In the genomic region with DNA sequence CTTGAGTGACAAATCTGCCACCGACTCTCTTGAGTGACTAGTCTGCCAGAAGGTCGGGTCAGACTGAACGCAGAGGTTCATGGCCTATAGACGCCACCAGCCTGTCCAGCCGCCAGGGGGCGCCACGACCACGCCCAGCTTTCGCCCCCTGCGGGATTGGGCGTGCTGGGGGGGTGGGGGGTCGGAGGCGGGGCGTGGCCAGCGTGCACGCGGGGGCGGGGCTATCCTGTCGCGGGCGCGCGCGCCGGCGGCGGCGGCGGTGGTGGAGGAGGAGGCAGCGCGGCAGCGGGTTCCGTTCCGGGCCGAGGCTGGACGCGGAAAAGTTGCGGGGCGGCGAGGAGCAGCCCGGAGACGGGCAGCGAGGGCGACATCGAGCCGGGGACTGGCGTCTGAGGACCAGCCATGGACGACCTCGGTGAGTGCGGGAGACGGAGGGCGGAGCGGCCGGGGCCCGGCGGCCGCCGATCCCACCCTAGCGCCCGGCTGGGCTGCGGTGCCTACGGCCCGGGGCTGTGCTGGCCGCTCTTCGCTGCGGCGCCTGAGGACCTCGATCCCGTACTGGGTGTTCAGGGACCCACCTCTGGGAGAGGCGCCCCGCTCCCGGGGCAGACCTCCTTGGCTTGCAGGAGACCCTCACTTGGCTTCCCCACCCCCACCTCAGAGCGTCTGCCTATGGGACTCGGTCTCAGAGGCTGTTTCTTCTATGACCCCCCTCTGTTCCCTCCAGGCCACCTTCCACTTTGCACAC, we compare ENCODE assay signal across 7 mouse cellular contexts. TPM values are rescaled to one million over a fixed set of nuclear protein-coding genes. Genes with fewer than 3 reads are reported as not detected.
DNase-seq lines count a peak whose midpoint lies in the region; ATAC-seq lines count a peak whose summit lies in the region.

A gene (plus strand): TSS at position 223 of the 748 bp plus-strand sequence.

- H3K27ac ChIP-seq in embryonic facial prominence, embryonic 12.5 days, result peak within 1 kb of the TSS; percentile 63
- peak within 1 kb of the TSS; percentile 92 for H3K27ac ChIP-seq in limb, embryonic 10.5 days
- H3K27ac ChIP-seq in midbrain, embryonic 12.5 days (replicated peaks), result peak within 1 kb of the TSS; percentile 46

- H3K9me3 ChIP-seq in embryonic facial prominence, embryonic 12.5 days, result no peaks in the 10 kb centered on the region
- no peaks in the 10 kb centered on the region for H3K9me3 ChIP-seq in limb, embryonic 10.5 days (replicated peaks)
- H3K9me3 ChIP-seq in midbrain, embryonic 12.5 days, result no peaks in the 10 kb centered on the region

- WGBS in embryonic facial prominence, embryonic 12.5 days, result under 1% methylated on average over 65 of the region's 74 CpGs
- WGBS in limb, embryonic 10.5 days, result under 1% methylated on average over 74 of the region's 74 CpGs
- under 1% methylated on average over 61 of the region's 74 CpGs for WGBS in midbrain, embryonic 12.5 days

- peak; percentile 73 for ATAC-seq in embryonic facial prominence, embryonic 12.5 days (ENCODE audit: insufficient number of reproducible peaks, insufficient read depth, low FRiP score, low TSS enrichment)
- peak; percentile 90 for ATAC-seq in midbrain, embryonic 12.5 days (ENCODE audit: low FRiP score, low read depth)

- no peaks in the 10 kb centered on the region for H3K27me3 ChIP-seq in embryonic facial prominence, embryonic 12.5 days
- no peaks in the 10 kb centered on the region for H3K27me3 ChIP-seq in limb, embryonic 10.5 days (ENCODE audit: low read depth, poor library complexity, severe bottlenecking)
- H3K27me3 ChIP-seq in midbrain, embryonic 12.5 days, result peaks cover 16% of the 10 kb centered on the region; the same call in 1 of the 2 replicates

- H3K9ac ChIP-seq in embryonic facial prominence, embryonic 12.5 days, result peak within 1 kb of the TSS; percentile 91
- H3K9ac ChIP-seq in midbrain, embryonic 12.5 days (replicated peaks), result peak within 1 kb of the TSS; percentile 83

- peak within 1 kb of the TSS; percentile 94 for H3K4me3 ChIP-seq in embryonic facial prominence, embryonic 12.5 days
- H3K4me3 ChIP-seq in limb, embryonic 10.5 days, result peak within 1 kb of the TSS; percentile 95
- peak within 1 kb of the TSS; percentile 87 for H3K4me3 ChIP-seq in midbrain, embryonic 12.5 days

- no peaks in the 10 kb centered on the region for H3K36me3 ChIP-seq in embryonic facial prominence, embryonic 12.5 days
- H3K36me3 ChIP-seq in limb, embryonic 10.5 days, result peaks cover 2% of the 10 kb centered on the region
- H3K36me3 ChIP-seq in midbrain, embryonic 12.5 days, result no peaks in the 10 kb centered on the region

- peak; percentile 98 for DNase-seq in adrenal gland, postnatal 25 days
- peak; percentile 93 to 95 for DNase-seq in heart, adult 18-20 months
- peak; percentile 94 for DNase-seq in kidney, adult 18-20 months
- peak; percentile 100 for DNase-seq in limb, embryonic 10.5 days (ENCODE audit: low spot score)
- peak; percentile 94 for DNase-seq in skeletal muscle tissue, adult 2 months (ENCODE audit: low read depth, low spot score)

- H3K4me1 ChIP-seq in embryonic facial prominence, embryonic 12.5 days, result peaks cover 30% of the 10 kb centered on the region
- peaks cover 44% of the 10 kb centered on the region for H3K4me1 ChIP-seq in limb, embryonic 10.5 days
- peaks cover 36% of the 10 kb centered on the region for H3K4me1 ChIP-seq in midbrain, embryonic 12.5 days

- peak within 1 kb of the TSS; percentile 90 for H3K4me2 ChIP-seq in embryonic facial prominence, embryonic 12.5 days (replicated peaks)
- peak within 1 kb of the TSS; percentile 90 for H3K4me2 ChIP-seq in midbrain, embryonic 12.5 days (replicated peaks)

RNA-seq across cellular contexts. Expression of the gene that starts here (rescaled TPM):
- 38.4 and 45.8 TPM in 2 replicates for total RNA-seq in adrenal gland, postnatal 25 days (2021)
- 46.8 and 47.1 TPM in 2 replicates for polyA plus RNA-seq in embryonic facial prominence, embryonic 12.5 days (2016; fragmentation: Nextera tagmentation; extraction: Ambion mirVana)
- total RNA-seq in heart, adult 18-20 months (2021), result 10 to 100 TPM; 34.0 to 35.1 TPM
- 36.8 and 45.3 TPM in 2 replicates for polyA plus RNA-seq in limb, embryonic 10.5 days (2016; fragmentation: Nextera tagmentation; extraction: Ambion mirVana)
- polyA plus RNA-seq in midbrain, embryonic 12.5 days (2016; fragmentation: Nextera tagmentation; extraction: Ambion mirVana), result 24.0 and 27.2 TPM in 2 replicates

Comparison
In these comparisons a context has a peak if more than half of its experiments do, and no peak if none do; other contexts are left out.
1. Peak in every context shown above with its lines: DNase-seq, ATAC-seq, H3K4me3 ChIP-seq and H3K27ac ChIP-seq.